Mouse (Mus musculus) cerebellum, adult 18-20 months (tissue): Measurements from ENCODE around the gene Mtnr1b.

Source experiments
- DNase-seq, 2 experiments: peaks; one replicate each; pipeline ENCODE4 v3.0.0; 2021

The Mtnr1b gene

GRCm38 (mm10) chr9:15800402-15800801, 74.0 kb downstream of the Mtnr1b start:
- DNase-seq = no peak

GRCm38 (mm10) chr9:15794408-15794807, 79.9 kb downstream of the Mtnr1b start:
- no peak for DNase-seq

- no peak for DNase-seq
Observed at GRCm38 (mm10) chr9:15792076-15792475, 82.3 kb downstream of the Mtnr1b start.

GRCm38 (mm10) chr9:15786610-15787009, 87.7 kb downstream of the Mtnr1b start:
- DNase-seq = no peak

GRCm38 (mm10) chr9:15786192-15786591, 88.2 kb downstream of the Mtnr1b start:
- DNase-seq = no peak

- no peak for DNase-seq
Observed at GRCm38 (mm10) chr9:15781936-15782335, 92.4 kb downstream of the Mtnr1b start.

- DNase-seq = no peak
Observed at GRCm38 (mm10) chr9:15774911-15775310, 99.4 kb downstream of the Mtnr1b start.
